Mouse (Mus musculus) effector memory CD4-positive, alpha-beta T cell, adult 7 months (primary cell): ENCODE results near the gene Pdcd11. TPM values are rescaled to one million over a fixed set of nuclear protein-coding genes. Genes with fewer than 3 reads are reported as not detected.

Experiments
- polyA plus RNA-seq: library from polyadenylated mRNA; unstranded; fragments of 100-300 nt; shearing (Covaris generic); gene quantifications from one replicate; pipeline ENCODE4 v1.2.1, GENCODE M21; 2017

Pdcd11 gene
- 15.5 TPM for polyA plus RNA-seq

GRCm38 (mm10) chr19:47090550-47091156 is at the start of gene Pdcd11, which contains the start of gene Usmg5:
TSS of gene Pdcd11 (plus strand) at chr19:47090768.
TSS of gene Usmg5 (minus strand) at chr19:47090647.

GRCm38 (mm10) chr19:47050271-47051032 is 40.1 kb upstream of the Pdcd11 start, which contains the start of gene Pcgf6:
TSS of gene Pcgf6 (minus strand) at chr19:47050906.

GRCm38 (mm10) chr19:47067096-47067882 is 23.3 kb upstream of the Pdcd11 start, which contains the start of gene Taf5:
TSS of gene Taf5 (plus strand) at chr19:47067746.

GRCm38 (mm10) chr19:47137771-47138421 is 47.3 kb downstream of the Pdcd11 start, which contains the start of gene Calhm2:
TSS of gene Calhm2 (minus strand) at chr19:47138294.

GRCm38 (mm10) chr19:47144154-47144553 is 53.6 kb downstream of the Pdcd11 start, which contains the start of gene Calhm1:
TSS of gene Calhm1 (minus strand) at chr19:47144254.

GRCm38 (mm10) chr19:47157664-47158063 is 67.1 kb downstream of the Pdcd11 start, which contains the start of gene Calhm3:
TSS of gene Calhm3 (minus strand) at chr19:47157764.

GRCm38 (mm10) chr19:47178431-47179271 is 88.1 kb downstream of the Pdcd11 start, which contains the start of gene Neurl1a:
TSS of gene Neurl1a (plus strand) at chr19:47178820.

Other genes with a start within 250 kb of the Pdcd11 start
- 0.12 TPM for gene Ina, start 76.1 kb upstream of the Pdcd11 start, polyA plus RNA-seq
- gene Nt5c2, start 75.6 kb upstream of the Pdcd11 start, polyA plus RNA-seq, result 84.5 TPM
- gene Pcgf6, start 39.9 kb upstream of the Pdcd11 start, polyA plus RNA-seq, result 30.5 TPM
- 25.1 TPM for gene Taf5, start 23.0 kb upstream of the Pdcd11 start, polyA plus RNA-seq
- 539 TPM for gene Usmg5, start 121 bp upstream of the Pdcd11 start, polyA plus RNA-seq
- gene Calhm2, start 47.5 kb downstream of the Pdcd11 start, polyA plus RNA-seq, result 3.6 TPM
- gene Calhm1, start 53.5 kb downstream of the Pdcd11 start, polyA plus RNA-seq, result not detected
- gene Calhm3, start 67.0 kb downstream of the Pdcd11 start, polyA plus RNA-seq, result not detected
- gene Neurl1a, start 88.1 kb downstream of the Pdcd11 start, polyA plus RNA-seq, result 0.65 TPM